Mouse (Mus musculus): Measurements from ENCODE around the gene Tram2. TPM values are rescaled to one million over a fixed set of nuclear protein-coding genes. Genes with fewer than 3 reads are reported as not detected.
A peak's percentile ranks its signal among the peaks of the same experiment; 100 is the strongest.

The Tram2 gene
- total RNA-seq, 2 experiments from 2014 or later: 2.7 to 3.9 TPM

DNA sequence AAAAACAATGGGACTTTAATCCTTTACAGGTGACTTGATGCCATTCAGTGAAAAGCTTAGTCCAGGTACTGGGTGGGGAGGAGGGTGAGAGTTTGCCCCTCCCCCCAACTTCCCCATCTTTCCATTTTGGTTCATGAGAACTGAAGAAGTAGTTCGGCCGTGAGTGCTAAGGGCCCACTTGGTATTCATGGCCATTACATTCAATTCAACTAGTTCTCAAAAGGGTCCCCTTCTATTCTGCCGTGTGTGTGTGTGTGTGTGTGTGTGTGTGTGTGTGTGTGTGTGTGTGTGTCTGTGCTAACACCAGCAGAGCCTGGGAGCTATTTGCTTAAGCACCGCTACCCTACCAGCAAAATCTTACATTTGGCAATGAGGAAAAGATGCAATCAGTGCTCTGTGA lies 94.4 kb downstream of the Tram2 start:
- intact Hi-C loops (cut with DNase I): no loop called here
- no peak for DNase-seq

DNA sequence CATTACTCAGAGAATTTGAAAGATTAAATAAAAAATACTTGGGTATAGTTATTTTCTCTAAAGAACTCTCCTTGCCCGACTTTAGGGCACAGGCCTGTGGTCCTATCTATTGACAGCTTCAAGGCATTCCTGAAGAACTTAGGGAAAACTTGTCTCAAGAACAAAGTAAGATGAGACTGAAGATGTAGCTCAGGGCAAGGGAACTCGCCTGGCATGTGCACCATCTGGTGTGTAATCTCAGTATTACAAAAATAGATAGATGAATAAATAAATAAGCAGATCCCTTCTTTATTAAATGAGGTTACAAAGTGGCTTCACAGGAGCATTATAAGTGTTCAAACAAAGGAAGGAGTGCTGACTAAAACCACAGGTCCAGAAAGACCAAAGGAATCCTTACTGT lies 94.9 kb downstream of the Tram2 start:
- intact Hi-C loops (cut with DNase I): no loop called here
- DNase-seq: no peak

DNA sequence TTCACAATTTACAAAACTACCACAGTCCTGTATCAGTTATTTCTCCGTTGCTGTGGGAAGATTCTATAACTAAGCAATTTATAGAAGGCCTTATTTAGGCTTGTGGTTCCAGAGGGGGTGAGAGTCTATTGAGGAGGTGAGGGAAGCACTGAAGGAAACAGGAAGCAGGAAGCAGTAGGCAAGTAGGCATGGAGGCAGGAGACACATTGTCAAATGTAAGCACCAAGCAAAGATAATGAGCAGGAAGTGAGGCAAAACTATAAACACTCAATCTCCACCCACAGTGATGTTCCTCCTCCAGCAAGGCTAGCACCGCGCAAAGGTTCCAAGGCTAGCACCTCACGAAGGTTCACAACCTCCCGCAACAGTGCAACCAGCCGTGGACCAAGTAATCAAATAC lies 97.3 kb downstream of the Tram2 start:
- no peak for DNase-seq
- intact Hi-C loops (cut with DNase I): no loop called here

DNA sequence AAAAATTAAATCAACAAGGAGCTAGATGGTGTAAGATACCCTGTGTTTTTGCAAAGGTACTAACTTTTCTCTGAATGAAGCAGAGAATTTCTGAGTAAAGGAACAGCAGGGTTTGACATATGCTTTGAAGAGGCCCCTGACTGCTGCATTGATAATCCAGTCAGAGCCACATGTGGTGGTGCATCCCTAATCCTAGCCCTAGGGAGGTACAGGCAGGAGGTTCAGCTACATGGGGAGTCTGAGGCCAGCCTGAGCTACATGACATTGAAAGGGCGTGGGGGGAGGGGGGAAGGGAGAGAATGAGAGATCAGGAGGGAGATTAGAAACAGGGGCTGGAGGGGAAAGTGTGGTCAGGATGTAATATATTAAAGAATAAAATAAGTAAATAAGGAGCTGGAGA lies 98.5 kb downstream of the Tram2 start:
- intact Hi-C loops (cut with DNase I): no loop called here

DNA sequence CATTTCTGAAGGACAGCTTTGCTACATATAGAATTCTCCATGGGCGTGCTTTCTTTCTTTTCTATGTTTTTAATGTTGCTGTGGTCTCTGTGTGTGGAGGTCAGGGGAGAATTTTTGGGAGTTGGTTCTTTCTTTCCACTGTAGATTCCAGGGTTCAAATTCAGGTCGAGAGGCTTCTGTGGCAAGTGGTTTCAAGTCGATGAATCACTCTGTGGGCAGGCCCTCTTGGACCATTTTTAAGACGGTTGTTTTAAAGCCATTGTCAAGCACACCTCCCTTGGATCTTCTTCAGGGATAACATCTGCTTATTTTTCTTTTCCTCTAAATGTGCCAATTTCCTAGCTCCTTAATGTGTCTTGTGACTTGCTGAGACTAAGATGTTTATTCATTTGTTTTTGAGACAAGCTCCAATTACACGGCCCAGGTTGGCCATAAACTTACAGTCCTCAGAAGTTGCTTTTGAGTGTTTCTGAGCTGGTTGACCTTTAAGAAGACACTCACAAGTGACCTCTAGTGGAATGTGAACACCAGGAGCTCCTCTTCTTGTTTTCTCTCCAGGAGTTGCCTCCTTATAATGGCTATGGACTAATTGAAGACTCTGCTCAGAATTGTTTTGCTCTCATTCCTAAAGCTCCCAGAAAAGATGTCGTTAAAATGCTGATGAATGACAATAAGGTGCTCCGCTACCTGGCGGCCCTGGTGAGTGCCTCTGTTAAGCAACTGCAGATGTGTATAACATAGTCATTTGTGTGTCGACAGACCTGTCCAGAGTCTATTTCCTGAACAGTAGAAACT lies 104.5 kb downstream of the Tram2 start:
- intact Hi-C loops (cut with DNase I): no loop called here
- no peak for DNase-seq

More for the DNA sequence above, 98.5 kb downstream of the Tram2 start:
- DNase-seq: no peak

DNA sequence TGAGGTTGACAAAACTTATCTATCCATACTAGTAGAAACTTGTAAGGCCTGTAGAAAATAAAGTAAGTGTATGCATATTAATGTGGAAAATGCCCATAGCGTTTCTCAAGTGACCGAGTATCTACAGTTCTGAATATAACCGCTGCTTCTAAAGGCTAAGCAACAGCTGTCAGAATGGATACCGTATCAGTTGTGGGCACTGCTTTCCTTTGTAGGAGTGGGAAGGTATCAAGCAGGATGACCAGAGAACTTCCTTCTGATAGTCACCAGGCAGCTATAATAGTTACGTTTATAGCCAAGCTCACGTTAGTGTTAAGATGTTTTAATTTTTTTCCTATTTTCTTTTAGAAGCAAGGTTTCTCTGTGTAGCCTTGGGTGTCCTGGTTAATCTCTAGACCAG lies 105.6 kb downstream of the Tram2 start:
- no peak for DNase-seq
- intact Hi-C loops (cut with DNase I): no loop called here

DNA sequence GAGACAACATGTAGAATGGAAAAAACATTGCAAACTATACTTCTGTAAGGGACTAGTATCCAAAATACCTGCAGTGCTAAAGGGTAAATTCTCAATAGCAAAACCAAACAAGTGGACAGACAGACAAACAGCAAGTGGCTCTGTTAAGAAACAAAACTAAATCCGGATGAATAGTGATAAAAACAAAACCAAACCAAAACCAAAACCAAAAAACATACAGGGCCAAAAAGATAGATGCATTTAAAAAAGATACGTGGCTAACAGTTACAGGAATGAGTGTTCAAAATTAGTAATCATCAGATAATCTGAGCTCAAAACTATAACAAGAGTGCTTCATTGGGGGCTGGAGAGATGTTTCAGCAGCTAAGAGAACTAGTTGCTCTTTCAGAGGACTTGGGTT lies 109.4 kb downstream of the Tram2 start:
- DNase-seq: no peak
- intact Hi-C loops (cut with DNase I): no loop called here

DNA sequence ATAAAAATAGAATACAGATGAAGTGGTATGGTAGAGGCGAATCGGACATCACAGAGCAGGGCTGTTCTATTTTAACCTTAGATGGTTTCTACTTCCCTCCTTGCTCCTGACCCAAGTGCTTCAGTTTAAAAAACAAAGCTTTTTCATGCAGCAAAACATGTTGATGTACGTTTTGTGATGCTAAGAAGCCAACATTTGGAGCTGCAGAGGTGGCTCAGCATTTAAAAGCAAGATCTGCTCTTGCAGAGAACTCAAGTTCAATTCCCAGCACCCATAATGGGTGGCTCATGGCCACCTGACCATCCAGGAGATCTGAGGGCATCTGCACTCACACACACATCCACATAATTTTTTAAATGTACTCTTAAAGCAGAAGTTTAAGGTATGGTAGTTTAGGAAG lies 124.2 kb downstream of the Tram2 start:
- intact Hi-C loops (cut with DNase I): loop anchor here (5.0 kb wide), 1 partner anchor 122 kb away; the partner anchor contains the start of gene Tram2

DNA sequence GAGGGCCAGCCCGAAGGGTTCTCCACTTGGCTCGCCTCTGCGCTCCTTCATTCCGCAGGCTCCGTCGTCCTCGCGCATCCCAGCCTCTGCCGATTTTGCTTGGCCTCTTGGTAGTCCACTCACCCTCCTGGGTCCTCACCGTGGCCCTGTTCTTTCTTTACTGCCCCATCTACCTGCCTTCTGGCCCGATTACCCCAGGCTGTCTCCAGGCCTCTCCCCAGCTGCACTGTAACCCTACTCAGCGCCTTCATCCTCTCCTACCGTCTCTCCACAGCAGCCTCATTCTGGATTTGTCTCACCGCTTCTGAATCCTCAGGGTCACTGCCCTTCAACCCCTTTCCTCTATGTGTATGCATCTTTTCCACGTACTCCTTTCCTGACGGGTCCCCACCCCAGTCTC lies 127.2 kb downstream of the Tram2 start:
- DNase-seq: no peak
- intact Hi-C loops (cut with DNase I): loop anchor here (5.0 kb wide), 1 partner anchor 126 kb away; the partner anchor contains the start of gene Tram2

More for the DNA sequence above, 124.2 kb downstream of the Tram2 start:
- DNase-seq: no peak

DNA sequence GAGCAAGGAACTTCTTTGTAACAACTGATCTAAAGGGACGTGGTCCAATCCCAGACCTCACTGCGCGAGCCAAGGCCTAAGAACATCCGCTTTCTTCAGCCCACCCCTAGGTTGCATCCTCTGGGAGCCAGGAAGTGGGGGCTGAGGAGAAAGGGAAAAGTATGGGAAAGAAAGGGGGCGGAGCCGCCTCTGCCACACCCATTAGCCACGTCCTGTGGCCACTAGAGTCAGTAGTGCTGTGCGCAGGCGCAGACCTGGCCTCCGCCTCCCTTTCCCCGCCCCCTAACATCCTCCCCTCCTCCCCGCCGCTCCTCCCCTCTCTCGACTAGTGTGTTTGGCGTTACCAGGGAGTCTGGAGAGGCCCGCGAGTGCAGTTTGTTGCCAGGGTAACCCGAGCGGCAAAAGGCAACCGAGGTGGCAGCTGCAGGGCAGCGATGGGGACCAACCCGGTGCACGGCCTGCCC lies 127.7 kb downstream of the Tram2 start, which contains the start of gene Efhc1:
Gene Efhc1 (plus strand): TSS at position 327 of the 464 bp plus-strand sequence.
- peak; percentile 87 to 94 for DNase-seq
- intact Hi-C loops (cut with DNase I): loop anchor here (5.0 kb wide), 1 partner anchor 126 kb away; the partner anchor contains the start of gene Tram2

Other genes starting within 250 kb of the Tram2 start
- under 1 TPM; 0.71 to 0.72 TPM for gene Paqr8, start 188.6 kb downstream of the Tram2 start, total RNA-seq (2021)
- gene Efhc1, start 127.6 kb downstream of the Tram2 start, total RNA-seq (2021): under 1 TPM; 0.36 to 0.81 TPM
- 1 to 10 TPM in 1 of 2 experiments, under 1 TPM in 1; 0.71 to 1.2 TPM for gene Tmem14a, start 139.3 kb upstream of the Tram2 start, total RNA-seq (2021)
- gene Gsta3, start 161.4 kb upstream of the Tram2 start, total RNA-seq (2021): under 1 TPM in 1 of 2 experiments, not detected in 1; 0.37 TPM